Mouse (Mus musculus) mouse embryonic stem cell (cell line): ENCODE data around the gene Bag1.
"Not testable (repeated sequence)": the region's sequence is repeated elsewhere in the genome, so short reads cannot be mapped to it uniquely, and the experiment has no call there.

Experiments used
- in situ Hi-C, 2 experiments: fragments of 300-500 bp; cut with MboI; formaldehyde crosslinking; loops; 1 replicate in 1 of 2; 3 replicates in 1 of 2; pipeline ENCODE4 v1.14.3; 2019 to 2020; ENCODE audit warnings: low sequenced_read_pairs in 2 of 2, low pct_unique_long_range_greater_than_20kb in 1 of 2, mixed read lengths in 1 of 2; ENCODE audit not compliant: unreplicated experiment in 1 of 2

The Bag1 gene

GRCm38 (mm10) chr4:40943651-40944050 is 4.4 kb downstream of the Bag1 start:
- in situ Hi-C loops: no loop called here

GRCm38 (mm10) chr4:40938793-40939192 is 9.3 kb downstream of the Bag1 start:
- in situ Hi-C loops: no loop called here

GRCm38 (mm10) chr4:40936175-40936839 is 11.8 kb downstream of the Bag1 start:
- in situ Hi-C loops: no loop called here

GRCm38 (mm10) chr4:40934369-40934768 is 13.7 kb downstream of the Bag1 start:
- in situ Hi-C loops: not testable (repeated sequence)

GRCm38 (mm10) chr4:40933694-40934093 is 14.4 kb downstream of the Bag1 start:
- in situ Hi-C loops: no loop called here

GRCm38 (mm10) chr4:40929046-40929445 is 19.0 kb downstream of the Bag1 start:
- in situ Hi-C loops: no loop called here

GRCm38 (mm10) chr4:40925568-40925967 is 22.5 kb downstream of the Bag1 start:
- in situ Hi-C loops: no loop called here

- in situ Hi-C loops: no loop called here
Measured at GRCm38 (mm10) chr4:40923087-40923651, 24.9 kb downstream of the Bag1 start.

GRCm38 (mm10) chr4:40921288-40921687 is 26.8 kb downstream of the Bag1 start:
- in situ Hi-C loops: no loop called here

- in situ Hi-C loops: no loop called here
Measured at GRCm38 (mm10) chr4:40920576-40920975, 27.5 kb downstream of the Bag1 start.

GRCm38 (mm10) chr4:40919785-40920184 is 28.3 kb downstream of the Bag1 start, which contains the start of gene Spink4:
Gene Spink4 (plus strand): TSS chr4:40920052.
- in situ Hi-C loops: no loop called here

GRCm38 (mm10) chr4:40916592-40917155 is 31.4 kb downstream of the Bag1 start:
- in situ Hi-C loops: no loop called here

GRCm38 (mm10) chr4:40915947-40916346 is 32.1 kb downstream of the Bag1 start:
- in situ Hi-C loops: no loop called here

GRCm38 (mm10) chr4:40914287-40914867 is 33.7 kb downstream of the Bag1 start:
- in situ Hi-C loops: no loop called here

GRCm38 (mm10) chr4:40908261-40908969 is 39.7 kb downstream of the Bag1 start:
- in situ Hi-C loops: loop anchor here (5.0 kb wide), 1 partner anchor 136 kb away; no protein-coding TSS in a partner anchor

GRCm38 (mm10) chr4:40906298-40906697 is 41.8 kb downstream of the Bag1 start:
- in situ Hi-C loops: loop anchor here (5.0 kb wide), 1 partner anchor 134 kb away; no protein-coding TSS in a partner anchor

- in situ Hi-C loops: no loop called here
Measured at GRCm38 (mm10) chr4:40900612-40901011, 47.5 kb downstream of the Bag1 start.

- in situ Hi-C loops: no loop called here
Measured at GRCm38 (mm10) chr4:40900071-40900470, 48.0 kb downstream of the Bag1 start.

- in situ Hi-C loops: no loop called here
Measured at GRCm38 (mm10) chr4:40899264-40899663, 48.8 kb downstream of the Bag1 start.
